Mouse (Mus musculus): ENCODE measurements around the gene AU018091.
"Not testable (repeated sequence)": the region's sequence is repeated elsewhere in the genome, so short reads cannot be mapped to it uniquely, and the experiment has no call there.

AU018091 gene

GRCm38 (mm10) chr7:3168925-3169324 is at the start of gene AU018091:
Gene AU018091, minus strand, starts transcription at chr7:3169203.
- no peak for ATAC-seq (ENCODE audit: low TSS enrichment)

- ATAC-seq (ENCODE audit: low TSS enrichment) = no peak
These were observed 48.6 kb upstream of the AU018091 start for GRCm38 (mm10) chr7:3217546-3218056.

DNA sequence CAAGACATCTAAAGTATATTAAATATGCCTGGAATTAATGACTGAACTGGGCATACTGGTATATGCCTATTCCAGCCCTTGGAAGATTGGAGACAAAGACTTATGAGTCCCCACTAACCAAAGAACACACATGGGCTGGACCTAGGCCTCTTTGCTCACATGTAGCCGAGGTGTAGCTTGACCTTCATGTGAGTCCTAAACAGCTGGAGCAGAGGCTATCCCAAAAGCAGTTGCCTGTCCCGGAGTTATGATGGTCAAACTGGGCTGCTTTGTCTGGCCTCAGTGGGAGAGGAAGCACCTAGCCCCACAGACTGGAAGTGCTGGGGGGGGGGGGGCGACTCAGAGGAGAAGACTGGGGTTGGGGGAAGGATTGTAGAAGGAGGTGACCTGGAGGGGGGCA is 47.3 kb upstream of the AU018091 start:
- no peak for ATAC-seq (ENCODE audit: low TSS enrichment)

- ATAC-seq (ENCODE audit: low TSS enrichment) = no peak
These were observed 44.6 kb upstream of the AU018091 start for GRCm38 (mm10) chr7:3213557-3213956.

DNA sequence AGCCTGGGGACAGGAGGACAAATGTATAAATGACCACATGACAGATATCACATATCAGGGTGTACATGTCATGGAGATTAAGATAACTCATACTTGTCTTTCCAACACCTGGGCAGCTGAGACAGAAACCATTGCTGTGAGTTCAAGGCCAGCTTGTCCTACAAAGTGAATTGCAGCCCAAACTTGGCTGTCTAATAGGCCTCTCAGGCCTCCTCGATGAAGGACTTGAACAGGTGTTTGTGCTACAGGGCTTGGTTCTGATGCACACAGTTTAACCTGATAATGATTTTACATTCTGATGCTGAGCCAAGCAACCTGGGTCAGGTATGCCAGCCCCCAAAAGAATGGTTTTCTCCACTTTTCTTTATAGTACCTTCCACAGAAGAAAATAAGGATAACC is 44.2 kb upstream of the AU018091 start:
- ATAC-seq (ENCODE audit: low TSS enrichment) = no peak

- no peak for ATAC-seq (ENCODE audit: low TSS enrichment)
These were observed 43.2 kb upstream of the AU018091 start for GRCm38 (mm10) chr7:3212002-3212790.

GRCm38 (mm10) chr7:3211518-3211917 is 42.5 kb upstream of the AU018091 start:
- ATAC-seq (ENCODE audit: low TSS enrichment) = no peak

- ATAC-seq (ENCODE audit: low TSS enrichment) = no peak
These were observed 41.6 kb upstream of the AU018091 start for GRCm38 (mm10) chr7:3210605-3211004.

DNA sequence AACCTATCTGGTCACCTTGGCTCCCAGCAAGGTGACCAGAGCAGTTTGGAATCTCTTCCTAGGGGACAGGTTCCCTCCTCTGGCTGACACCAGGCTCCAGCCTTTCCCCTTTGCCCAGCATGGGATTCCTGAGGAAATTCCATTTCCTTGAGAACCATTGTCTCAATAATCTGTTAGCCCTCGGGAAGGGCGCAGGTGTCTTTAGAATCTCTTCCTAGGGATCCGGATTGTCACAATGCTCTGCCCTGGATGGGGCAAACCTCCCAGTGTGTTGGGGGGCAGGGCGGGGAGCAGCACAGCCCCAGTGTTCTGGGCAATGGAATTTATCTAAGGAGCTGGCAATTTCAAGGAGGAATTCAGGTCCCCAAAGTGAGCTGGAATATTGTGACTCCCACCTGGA is 37.5 kb upstream of the AU018091 start:
- no peak for ATAC-seq (ENCODE audit: low TSS enrichment)

- no peak for ATAC-seq (ENCODE audit: low TSS enrichment)
These were observed 35.6 kb upstream of the AU018091 start for GRCm38 (mm10) chr7:3204628-3205027.

GRCm38 (mm10) chr7:3203890-3204289 is 34.9 kb upstream of the AU018091 start:
- ATAC-seq (ENCODE audit: low TSS enrichment) = no peak

DNA sequence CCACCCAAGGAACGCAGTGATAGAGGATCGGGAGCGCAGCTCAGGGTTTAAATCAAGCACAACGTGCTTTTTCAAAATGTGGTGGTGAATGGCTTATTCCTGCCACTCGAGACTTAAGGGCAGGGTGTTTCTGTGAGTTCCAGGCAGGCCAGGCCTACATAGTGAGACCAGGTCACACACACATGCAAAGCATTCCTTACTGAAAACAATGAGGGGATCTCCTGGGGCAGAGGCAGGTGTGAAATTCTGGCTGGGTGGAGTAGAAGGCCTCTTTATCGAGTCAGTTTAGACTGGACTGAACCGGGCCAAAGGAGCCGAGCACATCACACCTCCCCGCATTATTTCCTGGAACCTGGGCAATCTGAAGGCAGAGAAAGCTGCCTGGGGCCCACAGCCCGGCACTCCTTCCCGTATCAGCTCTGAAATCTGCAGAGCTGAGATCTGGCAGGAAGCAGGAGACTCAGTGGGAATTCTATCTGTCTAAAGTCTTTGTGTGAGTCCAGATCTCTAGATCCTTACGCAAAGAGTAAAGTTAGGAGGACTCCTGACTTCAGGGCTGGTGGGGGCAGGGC is 32.2 kb upstream of the AU018091 start:
- ATAC-seq (ENCODE audit: low TSS enrichment) = no peak

DNA sequence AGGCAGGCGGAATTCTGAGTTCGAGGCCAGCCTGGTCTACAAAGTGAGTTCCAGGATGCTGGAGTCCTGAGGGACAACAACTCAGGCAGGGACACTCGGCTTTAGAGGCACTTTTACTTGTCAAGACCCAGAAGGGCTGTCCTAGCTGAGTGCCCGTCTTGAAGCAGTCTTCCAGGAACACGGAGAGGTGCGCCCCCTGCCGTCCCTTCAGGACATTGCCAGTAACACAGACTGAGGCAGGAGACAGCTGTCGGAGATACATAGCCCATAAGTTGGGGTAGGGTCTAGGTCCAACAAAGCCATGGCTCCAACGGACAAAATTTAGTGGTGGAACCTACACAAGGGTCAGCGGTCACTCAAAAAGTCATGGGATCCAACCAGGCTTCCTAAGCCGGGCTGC is 29.9 kb upstream of the AU018091 start:
- no peak for ATAC-seq (ENCODE audit: low TSS enrichment)

DNA sequence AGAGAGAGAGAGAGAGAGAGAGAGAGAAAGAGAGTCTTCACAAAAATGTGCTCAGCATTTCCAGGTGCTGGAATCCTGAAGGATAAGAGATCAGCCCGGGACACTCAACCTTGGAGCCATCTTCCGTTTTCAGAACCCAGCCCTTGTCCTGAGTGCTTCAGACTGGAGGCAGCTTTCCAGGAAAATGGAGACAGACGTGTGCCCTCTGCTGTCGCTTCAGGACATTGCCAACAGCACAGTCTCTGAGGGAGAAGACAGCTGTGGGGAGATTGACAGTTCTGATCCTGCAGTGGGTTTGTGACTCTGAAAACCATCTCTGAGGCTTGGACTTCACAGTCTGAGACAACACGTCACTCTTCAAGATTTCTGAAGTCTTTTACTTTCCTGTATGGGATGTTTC is 26.8 kb upstream of the AU018091 start:
- ATAC-seq (ENCODE audit: low TSS enrichment) = no peak

- no peak for ATAC-seq (ENCODE audit: low TSS enrichment)
These were observed 25.5 kb upstream of the AU018091 start for GRCm38 (mm10) chr7:3194531-3194930.

DNA sequence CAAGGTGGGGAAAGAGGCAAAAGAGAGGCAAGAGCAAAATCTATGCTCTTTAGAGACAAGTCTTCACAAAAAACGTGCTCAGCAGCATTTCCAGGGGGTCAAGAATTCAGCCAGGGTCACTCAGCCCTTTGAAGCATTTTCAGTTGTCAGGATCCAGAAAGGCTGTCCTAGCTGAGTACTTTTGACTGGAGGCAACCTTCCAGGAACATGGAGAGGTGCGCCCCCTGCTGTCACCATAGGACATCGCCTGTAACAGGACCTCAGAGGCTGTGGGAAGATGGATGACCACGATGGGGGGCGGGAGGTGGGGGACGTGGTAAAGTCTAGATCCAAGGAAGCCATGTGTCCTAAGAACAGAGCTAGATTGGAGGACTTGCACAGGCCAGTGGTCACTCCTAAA is 24.9 kb upstream of the AU018091 start:
- no peak for ATAC-seq (ENCODE audit: low TSS enrichment)

DNA sequence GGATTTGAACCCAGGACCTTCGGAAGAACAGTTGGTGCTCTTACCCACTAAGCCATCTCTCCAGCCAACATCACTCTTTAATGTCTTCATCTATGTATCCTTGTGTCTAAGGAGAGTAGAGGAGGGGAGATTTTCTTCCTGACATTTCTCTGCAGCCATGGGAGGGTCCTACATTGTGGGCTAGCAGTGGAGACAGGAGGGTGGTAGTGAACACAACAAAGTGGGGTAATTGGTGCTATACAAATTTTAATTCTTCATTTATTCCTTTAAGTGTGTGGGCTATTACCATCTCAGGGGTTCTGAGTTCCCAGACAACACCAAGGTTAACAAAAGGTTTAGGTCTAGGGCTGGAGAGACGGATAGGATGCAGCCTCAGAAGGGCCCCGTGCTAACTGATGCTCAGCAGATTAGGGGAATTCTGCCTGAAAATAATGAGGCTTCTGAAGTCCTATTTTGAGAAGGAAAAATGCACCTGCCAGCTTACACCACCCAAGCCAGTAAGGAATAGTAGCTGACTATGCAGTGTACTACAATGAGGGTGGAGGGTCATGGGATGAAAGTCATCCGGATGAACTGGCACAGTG is 24.1 kb upstream of the AU018091 start:
- no peak for ATAC-seq (ENCODE audit: low TSS enrichment)

GRCm38 (mm10) chr7:3191971-3192498 is 23.0 kb upstream of the AU018091 start:
- ATAC-seq (ENCODE audit: low TSS enrichment) = no peak

GRCm38 (mm10) chr7:3186726-3187125 is 17.7 kb upstream of the AU018091 start:
- not testable (repeated sequence) for ATAC-seq (ENCODE audit: low TSS enrichment)

DNA sequence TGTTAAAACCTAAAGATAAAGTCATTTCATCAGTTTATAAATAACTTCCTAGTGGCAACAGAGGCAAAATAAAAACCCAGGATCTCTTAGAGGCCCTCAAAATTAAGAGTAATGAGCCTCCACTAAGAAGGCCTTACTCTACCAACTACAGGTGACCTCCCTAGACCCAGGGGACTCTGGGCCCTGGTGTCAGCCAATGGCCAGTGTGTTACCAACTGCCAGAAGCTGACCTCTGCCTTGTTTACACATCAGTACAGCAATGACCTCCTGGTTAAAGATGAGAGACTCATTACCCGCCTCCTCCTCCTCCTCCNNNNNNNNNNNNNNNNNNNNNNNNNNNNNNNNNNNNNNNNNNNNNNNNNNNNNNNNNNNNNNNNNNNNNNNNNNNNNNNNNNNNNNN is 17.1 kb upstream of the AU018091 start:
- no peak for ATAC-seq (ENCODE audit: low TSS enrichment)

DNA sequence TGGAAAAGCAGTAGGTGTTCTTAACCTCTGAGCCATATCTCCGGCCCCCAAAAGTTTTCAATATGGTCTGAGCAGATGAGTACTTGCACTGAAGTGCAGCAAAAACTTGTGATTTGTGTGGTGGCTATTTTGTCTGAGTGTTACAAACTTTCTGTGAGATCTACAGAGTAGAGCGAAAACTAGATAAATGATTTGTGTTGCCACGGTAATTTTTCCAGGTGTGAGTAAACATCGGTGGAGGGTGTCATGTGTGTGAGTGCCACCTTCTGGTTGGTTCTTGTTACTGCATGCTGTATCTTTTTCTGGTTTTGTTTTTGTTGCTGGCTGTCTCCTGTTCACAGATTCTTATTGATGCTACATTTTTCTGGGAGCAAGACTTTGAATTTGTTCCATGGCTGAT is 15.4 kb upstream of the AU018091 start:
- ATAC-seq (ENCODE audit: low TSS enrichment) = no peak

DNA sequence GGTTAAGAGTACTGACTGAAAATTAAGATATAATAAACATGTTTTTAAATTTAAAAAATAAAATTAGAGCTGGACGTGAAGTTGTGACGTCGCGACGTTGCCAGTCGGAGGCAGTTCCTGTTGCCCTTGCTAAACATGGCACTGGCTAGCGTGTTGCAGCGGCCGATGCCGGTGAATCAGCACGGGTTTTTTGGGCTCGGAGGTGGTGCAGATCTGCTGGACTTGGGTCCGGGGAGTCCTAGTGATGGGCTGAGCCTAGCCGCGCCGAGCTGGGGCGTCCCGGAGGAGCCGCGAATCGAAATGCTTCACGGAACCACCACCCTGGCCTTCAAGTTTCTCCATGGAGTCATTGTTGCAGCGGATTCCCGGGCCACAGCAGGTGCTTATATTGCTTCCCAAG is 12.0 kb upstream of the AU018091 start:
- not testable (repeated sequence) for ATAC-seq (ENCODE audit: low TSS enrichment)

DNA sequence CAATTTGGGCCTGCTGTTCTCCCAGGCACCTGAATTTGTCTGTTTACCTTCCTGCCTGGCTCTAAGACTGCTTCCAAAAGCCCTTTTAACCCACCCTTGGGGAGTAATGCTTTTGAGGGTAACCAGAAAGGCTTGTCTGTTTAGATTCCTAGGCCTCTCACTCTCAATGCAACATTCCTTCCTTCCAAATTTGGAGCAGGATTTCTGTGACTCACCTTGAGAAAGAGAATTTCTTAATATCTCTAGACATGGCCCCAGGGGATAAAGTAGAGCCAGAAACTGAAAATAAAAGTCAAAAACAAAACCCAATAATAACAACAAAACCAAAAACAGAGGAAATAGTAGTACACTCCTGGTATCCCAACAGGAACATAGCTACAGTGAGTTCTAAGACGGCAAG is 707 bp downstream of the AU018091 start:
- no peak for ATAC-seq (ENCODE audit: low TSS enrichment)
